Mouse (Mus musculus): Measurements from ENCODE around the gene Gm21860. TPM values are rescaled to one million over a fixed set of nuclear protein-coding genes. Genes with fewer than 3 reads are reported as not detected.

Gene Gm21860
- not detected for polyA plus RNA-seq (2014; fragmentation: Illumina TruSeq; extraction: RNeasy Lipid Tissue Mini Kit (QIAGEN cat#74804); ENCODE audit: low read depth, low replicate concordance)

GRCm38 (mm10) chrY:90754721-90755120, at the start of gene Gm21860:
Gene Gm21860, minus strand, starts transcription at chrY:90754821.

GRCm38 (mm10) chrY:90784438-90784837, 29.8 kb upstream of the Gm21860 start, which contains the start of gene Gm47283:
Gene Gm47283, plus strand, starts transcription at chrY:90784738.

Other genes with a start within 250 kb of the Gm21860 start
- gene Gm47283, start 29.9 kb upstream of the Gm21860 start, polyA plus RNA-seq (2014; fragmentation: Illumina TruSeq; extraction: RNeasy Lipid Tissue Mini Kit (QIAGEN cat#74804); ENCODE audit: low read depth, low replicate concordance): not detected
- not detected for gene Gm21748, start 84.4 kb upstream of the Gm21860 start, polyA plus RNA-seq (2014; fragmentation: Illumina TruSeq; extraction: RNeasy Lipid Tissue Mini Kit (QIAGEN cat#74804); ENCODE audit: low read depth, low replicate concordance)

Measured in heart, adult 10 weeks (tissue).